Mouse (Mus musculus): ENCODE measurements around the gene Ptcd1. TPM values are rescaled to one million over a fixed set of nuclear protein-coding genes. Genes with fewer than 3 reads are reported as not detected.

The Ptcd1 gene
- polyA plus RNA-seq, 1 experiment from 2014 or later = 14.4 TPM

- ATAC-seq (ENCODE audit: low FRiP score, low TSS enrichment) = no peak
- Histone ChIP-seq H3K9me3 (ENCODE audit: control insufficient read depth, low read length) (no peaks in the 10 kb centered on the region), H3K4me3 (ENCODE audit: low read length) (no peak overlapping the region), H3K4me1 (ENCODE audit: control insufficient read depth, insufficient read depth, low read length) (no peaks in the 10 kb centered on the region), H3K9ac (ENCODE audit: low read depth, low read length) (no peak overlapping the region), H3K27ac (ENCODE audit: low read depth, low read length) (no peak overlapping the region), H3K36me3 (ENCODE audit: control insufficient read depth, insufficient read depth, low read length) (peaks cover 84% of the 10 kb centered on the region), H3K27me3 (ENCODE audit: control insufficient read depth, insufficient read depth, low read length) (no peaks in the 10 kb centered on the region), H3K4me2 (replicated peaks; ENCODE audit: low read depth, low read length) (no peak overlapping the region)
- 91% methylated on average over 10 of the region's 10 CpGs for WGBS
These were observed 68.5 kb downstream of the Ptcd1 start for GRCm38 (mm10) chr5:145098340-145098821.

Other genes with a start within 250 kb of the Ptcd1 start
- gene Smurf1, start 201.3 kb downstream of the Ptcd1 start, polyA plus RNA-seq (2014; fragmentation: Nextera tagmentation; extraction: Ambion mirVana) = 13.5 and 20.2 TPM in 2 replicates
- not detected in 2 replicates for gene Gm4871, start 134.4 kb downstream of the Ptcd1 start, polyA plus RNA-seq (2014; fragmentation: Nextera tagmentation; extraction: Ambion mirVana)
- gene 1700018F24Rik, start 124.1 kb downstream of the Ptcd1 start, polyA plus RNA-seq (2014; fragmentation: Nextera tagmentation; extraction: Ambion mirVana) = not detected in 2 replicates
- 138 and 149 TPM in 2 replicates for gene Arpc1a, start 83.3 kb downstream of the Ptcd1 start, polyA plus RNA-seq (2014; fragmentation: Nextera tagmentation; extraction: Ambion mirVana)
- not detected in 2 replicates for gene Kpna7, start 83.1 kb downstream of the Ptcd1 start, polyA plus RNA-seq (2014; fragmentation: Nextera tagmentation; extraction: Ambion mirVana)
- 115 and 163 TPM in 2 replicates for gene Arpc1b, start 52.9 kb downstream of the Ptcd1 start, polyA plus RNA-seq (2014; fragmentation: Nextera tagmentation; extraction: Ambion mirVana)
- 113 and 152 TPM in 2 replicates for gene Pdap1, start 26.9 kb downstream of the Ptcd1 start, polyA plus RNA-seq (2014; fragmentation: Nextera tagmentation; extraction: Ambion mirVana)
- 205 and 251 TPM in 2 replicates for gene Bud31, start 26.7 kb downstream of the Ptcd1 start, polyA plus RNA-seq (2014; fragmentation: Nextera tagmentation; extraction: Ambion mirVana)
- gene Cpsf4, start 105 bp upstream of the Ptcd1 start, polyA plus RNA-seq (2014; fragmentation: Nextera tagmentation; extraction: Ambion mirVana) = 30.6 and 37.1 TPM in 2 replicates
- 568 and 762 TPM in 2 replicates for gene Atp5j2, start 25.0 kb upstream of the Ptcd1 start, polyA plus RNA-seq (2014; fragmentation: Nextera tagmentation; extraction: Ambion mirVana)
- 7.8 and 10.2 TPM in 2 replicates for gene Zkscan14, start 34.8 kb upstream of the Ptcd1 start, polyA plus RNA-seq (2014; fragmentation: Nextera tagmentation; extraction: Ambion mirVana)
- gene Zkscan5, start 37.5 kb upstream of the Ptcd1 start, polyA plus RNA-seq (2014; fragmentation: Nextera tagmentation; extraction: Ambion mirVana) = 9.6 and 13.6 TPM in 2 replicates
- gene Zfp655, start 64.6 kb upstream of the Ptcd1 start, polyA plus RNA-seq (2014; fragmentation: Nextera tagmentation; extraction: Ambion mirVana) = 29.0 and 41.7 TPM in 2 replicates
- gene Zscan25, start 113.4 kb upstream of the Ptcd1 start, polyA plus RNA-seq (2014; fragmentation: Nextera tagmentation; extraction: Ambion mirVana) = 0.70 and 1.2 TPM in 2 replicates
- not detected in 2 replicates for gene Cyp3a57, start 178.2 kb upstream of the Ptcd1 start, polyA plus RNA-seq (2014; fragmentation: Nextera tagmentation; extraction: Ambion mirVana)

All from kidney, embryonic 14.5 days (tissue).